Mouse (Mus musculus) neural tube, embryonic 11.5 days (tissue): ENCODE measurements around the gene Rab19. TPM values are rescaled to one million over a fixed set of nuclear protein-coding genes. Genes with fewer than 3 reads are reported as not detected.

Experiments used
- ATAC-seq: fragments of 200-750 bp; cut with Nextera tagmentation; 2 replicates; pipeline ENCODE4 v1.8.0; 2017; ENCODE audit warnings: moderate number of reproducible peaks, mild to moderate bottlenecking, moderate TSS enrichment, moderate library complexity; ENCODE audit not compliant: insufficient read depth, low FRiP score, low TSS enrichment
- DNase-seq: peaks from one replicate; pipeline ENCODE4 v3.0.0-alpha.2; 2015; ENCODE audit warnings: low spot score
- H3K27ac ChIP-seq: fragments of 300-500 bp; sonication (generic); 2 replicates; pipeline ENCODE4 v1.5.1; 2014; ENCODE audit warnings: low read depth, mild to moderate bottlenecking, low read length
- H3K27me3 ChIP-seq: fragments of 300-500 bp; sonication (generic); 2 replicates; pipeline ENCODE4 v1.6.1; 2014; ENCODE audit warnings: mild to moderate bottlenecking, low read length, mixed read lengths; ENCODE audit not compliant: control insufficient read depth, insufficient read depth
- H3K36me3 ChIP-seq: fragments of 300-500 bp; sonication (generic); 2 replicates; pipeline ENCODE4 v1.6.1; 2014; ENCODE audit warnings: mild to moderate bottlenecking, low read length, moderate library complexity, mixed read lengths; ENCODE audit not compliant: control insufficient read depth, insufficient read depth
- H3K4me1 ChIP-seq: fragments of 300-500 bp; sonication (generic); 2 replicates; pipeline ENCODE4 v1.6.1; 2014; ENCODE audit warnings: low read length, mixed read lengths; ENCODE audit not compliant: control insufficient read depth, insufficient read depth
- H3K4me2 ChIP-seq: fragments of 300-500 bp; sonication (generic); 2 replicates; pipeline ENCODE4 v1.6.1; 2014; ENCODE audit warnings: low read depth, mild to moderate bottlenecking, moderate library complexity
- H3K4me3 ChIP-seq: fragments of 300-500 bp; sonication (generic); 2 replicates; pipeline ENCODE4 v1.5.1; 2014; ENCODE audit warnings: low read depth, low read length
- H3K9ac ChIP-seq: fragments of 300-500 bp; sonication (generic); 2 replicates; pipeline ENCODE4 v1.6.1; 2014; ENCODE audit warnings: mild to moderate bottlenecking, low read length
- H3K9me3 ChIP-seq: fragments of 300-500 bp; sonication (generic); 2 replicates; pipeline ENCODE4 v1.6.1; 2016; ENCODE audit warnings: low read length; ENCODE audit not compliant: control insufficient read depth
- WGBS: fragments of 180-500 bp; shearing (Covaris S2); extraction: QIAGEN DNeasy Blood & Tissue Kit; methylation state at CpG from one replicate; pipeline ENCODE4 v1.1.7; 2014; 5-methylcytosine and 5-hydroxymethylcytosine counted together
- polyA plus RNA-seq: library from polyadenylated mRNA; unstranded; fragments of >200 nt; fragmentation: Nextera tagmentation; extraction: Ambion mirVana; gene quantifications from 2 replicates; pipeline ENCODE4 v1.2.1, GENCODE M21; 2014

The Rab19 gene
- polyA plus RNA-seq, 1 experiment from 2014 or later, result 0.19 TPM

- DNase-seq (no peak), ATAC-seq (no peak)
- WGBS, result 84% methylated on average over 4 of the region's 4 CpGs
- Histone ChIP-seq H3K27ac (no peak overlapping the region), H3K4me3 (no peak overlapping the region), H3K27me3 (no peaks in the 10 kb centered on the region), H3K4me2 (no peak overlapping the region), H3K9me3 (no peaks in the 10 kb centered on the region), H3K9ac (no peak overlapping the region), H3K4me1 (no peaks in the 10 kb centered on the region), H3K36me3 (no peaks in the 10 kb centered on the region)
Measured at GRCm38 (mm10) chr6:39395471-39395870, 14.5 kb downstream of the Rab19 start.

GRCm38 (mm10) chr6:39395916-39396315 lies 14.9 kb downstream of the Rab19 start:
- no peak overlapping the region for H3K4me2 ChIP-seq
- no peak overlapping the region for H3K9ac ChIP-seq
- ATAC-seq, result no peak
- WGBS, result 88% methylated on average over 4 of the region's 4 CpGs
- H3K27ac ChIP-seq, result no peak overlapping the region
- no peak for DNase-seq
- no peaks in the 10 kb centered on the region for H3K27me3 ChIP-seq
- no peak overlapping the region for H3K4me3 ChIP-seq
- H3K4me1 ChIP-seq, result no peaks in the 10 kb centered on the region
- no peaks in the 10 kb centered on the region for H3K36me3 ChIP-seq
- H3K9me3 ChIP-seq, result no peaks in the 10 kb centered on the region

GRCm38 (mm10) chr6:39397046-39397445 lies 16.1 kb downstream of the Rab19 start:
- H3K9me3 ChIP-seq, result no peaks in the 10 kb centered on the region
- no peak overlapping the region for H3K27ac ChIP-seq
- no peak overlapping the region for H3K4me3 ChIP-seq
- H3K4me2 ChIP-seq, result no peak overlapping the region
- H3K9ac ChIP-seq, result no peak overlapping the region
- DNase-seq (no peak), ATAC-seq (no peak)
- H3K27me3 ChIP-seq, result no peaks in the 10 kb centered on the region
- H3K4me1 ChIP-seq, result no peaks in the 10 kb centered on the region
- no peaks in the 10 kb centered on the region for H3K36me3 ChIP-seq
- WGBS, result 95% methylated on average over 6 of the region's 6 CpGs

- no peak overlapping the region for H3K9ac ChIP-seq
- H3K27me3 ChIP-seq, result no peaks in the 10 kb centered on the region
- DNase-seq (no peak), ATAC-seq (no peak)
- H3K4me2 ChIP-seq, result no peak overlapping the region
- no peaks in the 10 kb centered on the region for H3K9me3 ChIP-seq
- no peaks in the 10 kb centered on the region for H3K4me1 ChIP-seq
- H3K4me3 ChIP-seq, result no peak overlapping the region
- WGBS, result 91% methylated on average over 9 of the region's 9 CpGs
- no peaks in the 10 kb centered on the region for H3K36me3 ChIP-seq
- no peak overlapping the region for H3K27ac ChIP-seq
Measured at GRCm38 (mm10) chr6:39398342-39398741, 17.4 kb downstream of the Rab19 start.

DNA sequence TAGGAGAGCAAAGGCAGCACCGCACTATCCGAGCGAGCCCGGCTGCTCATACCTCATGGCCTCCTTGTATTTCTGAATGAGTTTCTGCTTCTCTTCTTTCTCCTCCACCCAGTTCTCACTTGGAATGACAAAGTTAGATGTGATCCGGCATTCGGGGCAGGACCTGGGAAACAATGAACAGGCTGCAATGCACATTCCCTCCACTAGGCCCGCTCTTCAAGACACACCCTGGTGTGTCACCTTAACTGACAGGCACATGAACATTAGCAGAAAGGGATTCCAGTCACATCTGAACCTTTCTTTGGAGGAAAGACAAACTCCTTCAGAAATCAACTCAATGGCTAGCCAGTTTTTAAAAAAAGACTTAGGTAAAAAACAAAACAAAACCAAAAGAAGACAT lies 19.4 kb downstream of the Rab19 start:
- Histone ChIP-seq H3K9me3 (no peaks in the 10 kb centered on the region), H3K36me3 (0 out of 2 replicates have a peak, but pooled peaks cover 2% of the 10 kb centered on the region)

GRCm38 (mm10) chr6:39403136-39403535 lies 22.2 kb downstream of the Rab19 start:
- H3K36me3 ChIP-seq, result peaks cover 2% of the 10 kb centered on the region; the same call in 1 of the 2 replicates
- no peaks in the 10 kb centered on the region for H3K4me1 ChIP-seq
- DNase-seq (no peak), ATAC-seq (no peak)
- no peak overlapping the region for H3K9ac ChIP-seq
- no peak overlapping the region for H3K27ac ChIP-seq
- no peaks in the 10 kb centered on the region for H3K27me3 ChIP-seq
- no peaks in the 10 kb centered on the region for H3K9me3 ChIP-seq
- WGBS, result 82% methylated on average over 2 of the region's 2 CpGs
- no peak overlapping the region for H3K4me3 ChIP-seq
- no peak overlapping the region for H3K4me2 ChIP-seq

More for the DNA sequence above, 19.4 kb downstream of the Rab19 start:
- Histone ChIP-seq H3K27ac (no peak overlapping the region), H3K4me2 (no peak overlapping the region), H3K4me3 (no peak overlapping the region), H3K27me3 (no peaks in the 10 kb centered on the region), H3K4me1 (no peaks in the 10 kb centered on the region), H3K9ac (no peak overlapping the region)
- 73% methylated on average over 7 of the region's 7 CpGs for WGBS
- peak; percentile 38 for DNase-seq
- no peak for ATAC-seq

GRCm38 (mm10) chr6:39406480-39406879 lies 25.5 kb downstream of the Rab19 start:
- no peaks in the 10 kb centered on the region for H3K4me1 ChIP-seq
- H3K4me2 ChIP-seq, result no peak overlapping the region
- 97% methylated on average over 5 of the region's 5 CpGs for WGBS
- no peaks in the 10 kb centered on the region for H3K27me3 ChIP-seq
- ATAC-seq (no peak), DNase-seq (no peak)
- peaks cover 4% of the 10 kb centered on the region for H3K36me3 ChIP-seq
- no peaks in the 10 kb centered on the region for H3K9me3 ChIP-seq
- H3K4me3 ChIP-seq, result no peak overlapping the region
- no peak overlapping the region for H3K9ac ChIP-seq
- no peak overlapping the region for H3K27ac ChIP-seq

DNA sequence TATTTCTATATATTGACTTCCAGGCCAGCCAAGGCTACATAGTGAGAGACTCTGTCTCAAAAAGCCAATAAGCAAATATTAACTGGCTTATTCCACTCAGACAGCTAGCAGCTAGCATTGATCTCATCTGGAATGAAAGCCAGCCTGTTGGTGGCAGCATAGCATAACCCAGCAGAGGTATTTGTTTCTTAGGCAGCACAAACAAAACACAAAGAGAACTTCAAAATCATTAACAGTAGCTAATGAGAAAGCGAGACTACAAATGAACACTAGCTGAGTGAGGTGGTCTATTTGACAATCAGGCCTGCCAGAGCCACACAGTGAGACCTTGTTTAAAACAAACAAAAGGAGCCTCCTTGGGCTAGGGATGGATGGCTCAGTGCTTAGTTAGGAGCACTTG lies 33.1 kb downstream of the Rab19 start:
- ATAC-seq, result no peak
- Histone ChIP-seq H3K4me2 (no peak overlapping the region), H3K9ac (no peak overlapping the region), H3K27ac (no peak overlapping the region), H3K36me3 (peaks cover 1% of the 10 kb centered on the region; the same call in 1 of the 2 replicates), H3K27me3 (no peaks in the 10 kb centered on the region), H3K9me3 (no peaks in the 10 kb centered on the region), H3K4me3 (no peak overlapping the region), H3K4me1 (peaks cover 4% of the 10 kb centered on the region; the same call in 1 of the 2 replicates)
- 87% methylated on average over 1 of the region's 1 CpGs for WGBS
- no peak for DNase-seq

GRCm38 (mm10) chr6:39415762-39416161 lies 34.8 kb downstream of the Rab19 start:
- Histone ChIP-seq H3K9ac (no peak overlapping the region), H3K4me1 (peaks cover 5% of the 10 kb centered on the region; the same call in 1 of the 2 replicates), H3K4me3 (no peak overlapping the region), H3K9me3 (no peaks in the 10 kb centered on the region), H3K27me3 (no peaks in the 10 kb centered on the region), H3K27ac (no peak overlapping the region), H3K36me3 (no peaks in the 10 kb centered on the region), H3K4me2 (no peak overlapping the region)
- ATAC-seq (no peak), DNase-seq (peak; percentile 56)
- 50% methylated on average over 3 of the region's 5 CpGs for WGBS
